In the genomic region with DNA sequence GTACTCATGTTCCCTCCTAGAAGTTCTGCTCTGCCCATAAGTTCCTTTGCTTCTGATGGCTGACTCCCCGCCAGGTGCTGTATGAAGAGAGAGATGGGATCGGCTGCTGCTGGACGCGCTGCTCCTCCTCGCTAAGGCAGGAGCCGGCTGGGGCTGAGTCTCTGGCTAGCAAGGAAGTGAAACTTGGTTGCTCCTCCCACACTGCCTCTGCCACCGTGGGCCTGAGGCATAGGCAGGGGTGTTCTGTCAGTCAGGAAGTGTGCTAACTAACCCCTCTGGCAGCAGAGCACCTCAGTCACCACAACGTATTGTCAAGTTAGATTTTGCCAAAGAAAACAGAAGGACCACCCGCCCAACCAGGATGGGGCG, we compare ENCODE assay signal across 8 mouse cellular contexts. TPM values are rescaled to one million over a fixed set of nuclear protein-coding genes. Genes with fewer than 3 reads are reported as not detected.
DNase-seq lines count a peak whose midpoint lies in the region; ATAC-seq and TF ChIP-seq lines count a peak whose summit lies in the region.

TSS of gene Dapp1 (minus strand) at position 164 of the 369 bp plus-strand sequence.

- ATAC-seq in inflammation-experienced regulatory T-cells, adult 6 months, result peak; percentile 93

- H3K4me1 ChIP-seq in cortical plate, adult 2 months (ENCODE audit: control insufficient read depth, insufficient read depth, low read length), result no peaks in the 10 kb centered on the region
- H3K4me1 ChIP-seq in limb, embryonic 10.5 days, result peaks cover 20% of the 10 kb centered on the region
- peaks cover 30% of the 10 kb centered on the region for H3K4me1 ChIP-seq in midbrain, embryonic 10.5 days

- H3K36me3 ChIP-seq in limb, embryonic 10.5 days, result no peaks in the 10 kb centered on the region
- H3K36me3 ChIP-seq in midbrain, embryonic 10.5 days, result no peaks in the 10 kb centered on the region

- no peaks in the 10 kb centered on the region for H3K27me3 ChIP-seq in limb, embryonic 10.5 days (ENCODE audit: low read depth, poor library complexity, severe bottlenecking)
- H3K27me3 ChIP-seq in midbrain, embryonic 10.5 days (ENCODE audit: low read depth, poor library complexity, severe bottlenecking), result peaks cover 10% of the 10 kb centered on the region; the same call in 1 of the 2 replicates

- DNase-seq in MEL-GATA-1-ER (ENCODE audit: extremely low read depth, low read depth), result peak; percentile 94
- peak; percentile 62 for DNase-seq in gastrocnemius, postnatal 25 days
- peak; percentile 67 for DNase-seq in limb, embryonic 10.5 days (ENCODE audit: low spot score)
- peak; percentile 52 for DNase-seq in midbrain, embryonic 10.5 days (ENCODE audit: low spot score)
- peak; percentile 62 for DNase-seq in skeletal muscle tissue, adult 2 months (ENCODE audit: low read depth, low spot score)
- DNase-seq in cerebellum, postnatal 25 days, result no peak

- TF ChIP-seq CTCF in cortical plate, adult 2 months (IDR thresholded peaks at IDR 0.05; ENCODE audit: extremely low read depth, insufficient read depth, low read length), result no peak

- no peak within 1 kb of the TSS for H3K27ac ChIP-seq in cortical plate, adult 2 months (ENCODE audit: insufficient read depth, low read length)
- peak within 1 kb of the TSS; percentile 76 for H3K27ac ChIP-seq in limb, embryonic 10.5 days
- H3K27ac ChIP-seq in midbrain, embryonic 10.5 days (replicated peaks), result peak within 1 kb of the TSS; percentile 69

- 15% methylated on average over 10 of the region's 10 CpGs for WGBS in limb, embryonic 10.5 days
- 18% methylated on average over 10 of the region's 10 CpGs for WGBS in midbrain, embryonic 10.5 days

- TF ChIP-seq POLR2A in cortical plate, adult 2 months (IDR thresholded peaks at IDR 0.05; ENCODE audit: extremely low read depth, insufficient read depth, low read length), result 0 out of 2 replicates have a peak, but pooled peaks have one; percentile 12

- H3K9me3 ChIP-seq in limb, embryonic 10.5 days (replicated peaks), result no peaks in the 10 kb centered on the region
- H3K9me3 ChIP-seq in midbrain, embryonic 10.5 days (replicated peaks), result no peaks in the 10 kb centered on the region

- H3K4me3 ChIP-seq in cortical plate, adult 2 months (ENCODE audit: insufficient read depth, low read length), result peak within 1 kb of the TSS; percentile 24
- H3K4me3 ChIP-seq in limb, embryonic 10.5 days, result peak within 1 kb of the TSS; percentile 52
- H3K4me3 ChIP-seq in midbrain, embryonic 10.5 days, result peak within 1 kb of the TSS; percentile 42

RNA-seq across cellular contexts. Expression of gene Dapp1, which starts in this region (rescaled TPM):
- 4.4 and 5.5 TPM in 2 replicates for polyA plus RNA-seq in cortical plate, adult 2 months (2012; rRNA removed)
- 1 to 10 TPM in 1 of 2 experiments, under 1 TPM in 1; 0.84 to 1.3 TPM for total RNA-seq in gastrocnemius, postnatal 25 days (2021)
- 10 to 100 TPM; 74.8 to 86.0 (median 84.5) TPM for polyA plus RNA-seq in inflammation-experienced regulatory T-cells, adult 6 months (2017; shearing (Covaris generic))
- polyA plus RNA-seq in limb, embryonic 10.5 days (2016; fragmentation: Nextera tagmentation; extraction: Ambion mirVana), result 1.7 and 1.9 TPM in 2 replicates
- polyA plus RNA-seq in midbrain, embryonic 10.5 days (2016; fragmentation: Nextera tagmentation; extraction: Ambion mirVana), result 2.3 and 2.9 TPM in 2 replicates

Comparison
In these comparisons a context has a peak if more than half of its experiments do, and no peak if none do; other contexts are left out.
1. RNA of gene Dapp1 (polyA plus RNA-seq): 74.8 to 86.0 TPM in inflammation-experienced regulatory T-cells, adult 6 months; 4.4 to 5.5 TPM in cortical plate, adult 2 months, 2.3 to 2.9 TPM in midbrain, embryonic 10.5 days and 1.7 to 1.9 TPM in limb, embryonic 10.5 days; every median in the first group is over 10 times any median in the second.
2. DNase-seq: peak in MEL-GATA-1-ER (single experiment), gastrocnemius, postnatal 25 days (single experiment), limb, embryonic 10.5 days (single experiment), midbrain, embryonic 10.5 days (single experiment) and skeletal muscle tissue, adult 2 months (single experiment); none in cerebellum, postnatal 25 days (0 of 2).
3. Peak in every context shown above with its lines, with median percentiles within 50 percentile points of each other: H3K4me3 ChIP-seq.